Mouse (Mus musculus) midbrain, embryonic 12.5 days (tissue): ENCODE measurements around the gene Olfr1336. TPM values are rescaled to one million over a fixed set of nuclear protein-coding genes. Genes with fewer than 3 reads are reported as not detected.

Source experiments
- ATAC-seq: fragments of 200-750 bp; cut with Nextera tagmentation; 2 replicates; pipeline ENCODE4 v1.8.0; 2017; ENCODE audit warnings: low read depth, moderate TSS enrichment, moderate library complexity; ENCODE audit not compliant: low FRiP score
- H3K27ac ChIP-seq: fragments of 300-500 bp; sonication (generic); replicated peaks from 2 replicates; pipeline ENCODE4 v1.5.1; 2016; ENCODE audit warnings: mild to moderate bottlenecking
- H3K27me3 ChIP-seq: fragments of 300-500 bp; sonication (generic); 2 replicates; pipeline ENCODE4 v1.6.1; 2016; ENCODE audit warnings: mild to moderate bottlenecking
- H3K36me3 ChIP-seq: fragments of 300-500 bp; sonication (generic); 2 replicates; pipeline ENCODE4 v1.6.1; 2016
- H3K4me1 ChIP-seq: fragments of 300-500 bp; sonication (generic); 2 replicates; pipeline ENCODE4 v1.6.1; 2016
- H3K4me2 ChIP-seq: fragments of 300-500 bp; sonication (generic); replicated peaks from 2 replicates; pipeline ENCODE4 v1.6.1; 2016; ENCODE audit warnings: mild to moderate bottlenecking, moderate library complexity
- H3K4me3 ChIP-seq: fragments of 300-500 bp; sonication (generic); 2 replicates; pipeline ENCODE4 v1.5.1; 2016; ENCODE audit warnings: mild to moderate bottlenecking
- H3K9ac ChIP-seq: fragments of 300-500 bp; sonication (generic); replicated peaks from 2 replicates; pipeline ENCODE4 v1.6.1; 2016; ENCODE audit warnings: mild to moderate bottlenecking, moderate library complexity
- H3K9me3 ChIP-seq: fragments of 300-500 bp; sonication (generic); 2 replicates; pipeline ENCODE4 v1.6.1; 2016; ENCODE audit warnings: mild to moderate bottlenecking
- WGBS: fragments of 180-500 bp; shearing (Covaris S2); methylation state at CpG from one replicate; pipeline ENCODE4 v1.1.7; 2016; 5-methylcytosine and 5-hydroxymethylcytosine counted together
- polyA plus RNA-seq: library from polyadenylated mRNA; unstranded; fragments of >200 nt; fragmentation: Nextera tagmentation; extraction: Ambion mirVana; gene quantifications from 2 replicates; pipeline ENCODE4 v1.2.1, GENCODE M21; 2016

Gene Olfr1336
- not detected in 2 replicates for polyA plus RNA-seq

GRCm38 (mm10) chr7:6455868-6456267 is at the start of gene Olfr1336:
TSS of gene Olfr1336 (plus strand) at chr7:6456168.
- Histone ChIP-seq H3K27ac (no peak within 1 kb of the TSS), H3K4me2 (no peak within 1 kb of the TSS), H3K27me3 (no peaks in the 10 kb centered on the region), H3K4me1 (no peaks in the 10 kb centered on the region), H3K36me3 (no peaks in the 10 kb centered on the region), H3K9ac (no peak within 1 kb of the TSS), H3K4me3 (no peak within 1 kb of the TSS), H3K9me3 (0 out of 2 replicates have a peak, but pooled peaks cover 2% of the 10 kb centered on the region)
- ATAC-seq = no peak

GRCm38 (mm10) chr7:6410043-6410442 is 45.9 kb upstream of the Olfr1336 start, which contains the start of gene Gm20715:
TSS of gene Gm20715 (plus strand) at chr7:6410277.
- Histone ChIP-seq H3K4me1 (peaks cover under 1% of the 10 kb centered on the region; the same call in 1 of the 2 replicates), H3K4me2 (no peak within 1 kb of the TSS), H3K4me3 (no peak within 1 kb of the TSS), H3K36me3 (no peaks in the 10 kb centered on the region), H3K27me3 (peaks cover 2% of the 10 kb centered on the region; the same call in 1 of the 2 replicates), H3K9ac (no peak within 1 kb of the TSS), H3K27ac (no peak within 1 kb of the TSS), H3K9me3 (no peaks in the 10 kb centered on the region)
- 2% methylated on average over 17 of the region's 17 CpGs for WGBS
- ATAC-seq = peak; percentile 80

DNA sequence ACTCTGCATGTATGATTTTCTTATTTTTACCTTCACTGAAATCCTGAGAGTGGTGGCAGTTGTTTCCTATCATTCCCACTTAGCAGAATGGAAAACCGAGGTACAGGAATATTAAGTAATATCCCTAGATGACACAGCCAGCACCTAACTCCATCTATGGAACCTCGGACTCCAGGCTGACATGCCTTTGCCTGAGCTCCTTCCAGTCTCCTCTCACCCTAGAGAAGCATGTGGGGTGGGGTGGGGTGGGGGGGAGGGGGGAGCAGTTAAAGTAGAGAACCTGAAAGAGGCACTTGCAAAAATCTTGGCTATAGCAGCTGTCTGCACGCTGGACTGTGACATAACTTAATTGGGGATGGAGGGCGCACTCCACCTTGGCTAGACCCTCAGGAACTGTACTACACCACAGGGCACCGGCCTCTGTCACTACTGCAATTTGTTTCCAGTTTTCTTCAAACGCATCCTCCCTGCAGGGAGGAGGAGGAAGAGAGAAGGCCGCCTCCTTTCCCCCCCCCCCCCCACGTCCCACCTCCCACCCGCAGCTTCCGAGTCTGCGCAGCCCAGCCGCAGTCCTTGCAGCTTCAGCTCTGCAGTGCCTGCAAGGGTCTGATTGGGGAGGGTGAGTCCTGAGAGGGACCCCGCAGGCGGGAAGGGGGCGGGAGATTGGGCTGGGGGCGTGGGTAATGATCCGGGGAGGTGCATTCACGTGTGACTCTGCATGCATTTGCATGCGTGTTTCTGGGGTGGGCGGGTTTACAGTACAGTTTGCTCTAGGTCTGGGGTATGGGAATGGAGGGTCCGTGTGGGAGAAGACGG is 41.1 kb upstream of the Olfr1336 start:
- peak; percentile 78 for ATAC-seq
- Histone ChIP-seq H3K4me2 (peak overlapping the region; percentile 50), H3K9me3 (no peaks in the 10 kb centered on the region), H3K4me3 (peak overlapping the region; percentile 35), H3K27me3 (peaks cover 8% of the 10 kb centered on the region; the same call in 1 of the 2 replicates), H3K27ac (no peak overlapping the region), H3K9ac (peak overlapping the region; percentile 37; the same call in 1 of the 2 replicates), H3K4me1 (peaks cover 3% of the 10 kb centered on the region; the same call in 1 of the 2 replicates), H3K36me3 (no peaks in the 10 kb centered on the region)
- WGBS = 9% methylated on average over 17 of the region's 22 CpGs

DNA sequence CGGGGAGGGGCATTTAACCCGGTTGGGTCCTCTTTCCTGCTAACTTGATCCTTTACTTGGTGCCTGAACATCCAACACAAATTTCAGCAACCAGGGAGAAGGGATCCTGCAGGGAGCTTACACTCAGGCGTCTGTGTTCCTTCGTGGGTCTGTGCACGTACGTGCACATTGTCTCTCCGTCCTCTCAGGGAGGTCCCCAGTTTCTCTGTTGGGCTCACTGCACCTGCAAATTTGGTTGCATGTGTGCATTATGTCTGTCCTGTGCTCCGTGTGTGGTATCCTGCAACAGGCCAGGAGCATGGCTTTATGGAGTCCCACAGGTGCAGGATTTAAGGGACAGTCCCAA is 40.6 kb upstream of the Olfr1336 start:
- 20% methylated on average over 8 of the region's 8 CpGs for WGBS
- H3K27ac ChIP-seq = no peak overlapping the region
- peak overlapping the region; percentile 50 for H3K4me2 ChIP-seq
- no peak overlapping the region for H3K9ac ChIP-seq
- H3K9me3 ChIP-seq = no peaks in the 10 kb centered on the region
- peaks cover 3% of the 10 kb centered on the region; the same call in 1 of the 2 replicates for H3K4me1 ChIP-seq
- H3K36me3 ChIP-seq = no peaks in the 10 kb centered on the region
- ATAC-seq = peak; percentile 41; the same call in 1 of the 2 replicates
- H3K4me3 ChIP-seq = peak overlapping the region; percentile 35
- H3K27me3 ChIP-seq = peaks cover 8% of the 10 kb centered on the region; the same call in 1 of the 2 replicates

DNA sequence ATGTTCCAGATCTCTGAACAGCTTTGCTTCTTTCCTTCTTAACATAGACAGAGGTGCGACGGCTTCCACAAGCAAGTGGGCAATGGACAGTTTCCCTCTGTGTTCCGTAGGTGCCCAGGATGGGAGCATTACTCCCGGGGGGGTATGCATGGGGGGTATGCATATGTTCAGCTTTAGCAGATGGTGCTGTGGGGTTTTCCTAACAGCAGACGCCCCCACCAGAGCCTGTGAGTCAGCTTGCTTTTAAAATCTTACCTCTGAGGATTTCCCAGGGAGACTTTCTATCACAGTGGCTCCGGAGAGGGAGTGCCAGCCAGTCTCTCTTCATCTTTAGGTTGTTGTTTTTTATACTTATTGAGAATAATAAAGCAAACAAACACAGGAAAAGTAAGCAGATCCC is 36.1 kb upstream of the Olfr1336 start:
- Histone ChIP-seq H3K27ac (no peak overlapping the region), H3K9me3 (no peaks in the 10 kb centered on the region), H3K27me3 (peaks cover 8% of the 10 kb centered on the region; the same call in 1 of the 2 replicates), H3K9ac (no peak overlapping the region), H3K4me2 (no peak overlapping the region), H3K36me3 (no peaks in the 10 kb centered on the region), H3K4me3 (no peak overlapping the region), H3K4me1 (0 out of 2 replicates have a peak, but pooled peaks cover 3% of the 10 kb centered on the region)
- WGBS = 83% methylated on average over 6 of the region's 6 CpGs
- ATAC-seq = no peak

DNA sequence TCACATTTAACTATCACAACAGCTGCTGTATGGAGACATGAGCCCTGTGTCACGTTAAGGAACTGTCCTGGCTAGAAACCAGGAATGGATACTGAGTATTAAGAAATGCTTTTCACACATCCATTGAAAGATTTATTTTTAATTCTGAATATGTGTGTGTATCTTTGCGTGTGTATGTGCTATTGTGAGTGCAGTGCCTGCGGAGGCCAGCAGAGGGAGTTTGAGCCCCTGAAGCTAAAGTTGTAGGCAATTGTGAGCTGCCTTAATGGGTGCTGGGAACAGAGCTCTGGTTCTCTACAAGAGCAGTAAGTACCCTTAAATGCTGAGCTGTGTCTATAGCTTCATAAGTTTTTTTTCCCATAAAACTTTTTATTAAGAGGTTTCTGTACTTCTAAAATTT is 26.6 kb upstream of the Olfr1336 start:
- Histone ChIP-seq H3K27ac (no peak overlapping the region), H3K36me3 (no peaks in the 10 kb centered on the region), H3K4me2 (no peak overlapping the region), H3K9ac (no peak overlapping the region), H3K9me3 (peaks cover 5% of the 10 kb centered on the region; the same call in 1 of the 2 replicates), H3K4me3 (no peak overlapping the region), H3K4me1 (no peaks in the 10 kb centered on the region), H3K27me3 (no peaks in the 10 kb centered on the region)
- 85% methylated on average over 3 of the region's 3 CpGs for WGBS
- no peak for ATAC-seq

DNA sequence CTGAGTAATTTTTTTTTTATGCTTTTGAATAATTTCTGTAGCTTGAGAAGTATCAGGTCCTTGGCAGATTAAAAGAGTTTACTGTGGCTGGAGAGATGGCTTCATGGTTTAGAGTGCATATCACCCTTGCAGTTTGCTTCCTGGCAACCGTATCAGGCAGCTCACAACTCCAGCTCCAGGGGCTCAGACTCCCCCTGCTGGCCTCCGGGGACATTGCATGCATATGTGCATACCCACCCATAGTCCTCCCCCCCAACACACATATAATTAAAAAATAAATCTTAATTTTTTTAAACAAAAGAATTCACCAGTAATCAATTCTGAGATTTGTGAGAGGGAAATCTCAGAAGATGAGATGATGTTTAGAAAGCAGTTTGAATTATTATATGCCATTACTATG is 25.6 kb upstream of the Olfr1336 start:
- no peaks in the 10 kb centered on the region for H3K27me3 ChIP-seq
- 44% methylated on average over 2 of the region's 2 CpGs for WGBS
- no peak overlapping the region for H3K4me3 ChIP-seq
- H3K36me3 ChIP-seq = no peaks in the 10 kb centered on the region
- H3K4me2 ChIP-seq = no peak overlapping the region
- peaks cover 5% of the 10 kb centered on the region; the same call in 1 of the 2 replicates for H3K9me3 ChIP-seq
- H3K27ac ChIP-seq = no peak overlapping the region
- H3K9ac ChIP-seq = no peak overlapping the region
- ATAC-seq = no peak
- H3K4me1 ChIP-seq = peaks cover 5% of the 10 kb centered on the region

GRCm38 (mm10) chr7:6438388-6438787 is 17.6 kb upstream of the Olfr1336 start, which contains the start of gene Olfr1344:
TSS of gene Olfr1344 (plus strand) at chr7:6438688.
- H3K9ac ChIP-seq = no peak within 1 kb of the TSS
- WGBS = 91% methylated on average over 3 of the region's 3 CpGs

DNA sequence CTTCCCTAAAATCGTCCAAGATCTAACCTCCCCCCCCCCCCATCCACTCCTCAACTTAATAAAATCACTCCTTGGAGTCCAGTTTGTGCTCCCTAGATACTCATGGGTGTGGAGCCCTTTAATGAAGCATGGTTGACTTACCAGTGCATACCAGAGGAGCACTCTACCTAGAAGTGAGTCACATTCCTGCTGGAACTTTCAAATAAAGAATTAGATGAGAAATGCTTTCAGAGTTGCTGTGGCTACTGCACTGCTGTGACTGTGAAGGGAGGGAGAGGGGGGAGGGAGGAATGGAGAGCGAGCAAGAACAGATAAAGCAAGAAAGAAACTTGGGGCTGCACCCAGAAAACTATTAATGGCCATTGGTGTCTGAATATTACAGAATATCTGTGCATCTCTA is 14.8 kb upstream of the Olfr1336 start:
- no peak for ATAC-seq

More at GRCm38 (mm10) chr7:6438388-6438787, 17.6 kb upstream of the Olfr1336 start, which contains the start of gene Olfr1344:
- Histone ChIP-seq H3K36me3 (no peaks in the 10 kb centered on the region), H3K4me3 (no peak within 1 kb of the TSS), H3K27me3 (no peaks in the 10 kb centered on the region), H3K9me3 (no peaks in the 10 kb centered on the region), H3K27ac (no peak within 1 kb of the TSS), H3K4me1 (peaks cover 11% of the 10 kb centered on the region), H3K4me2 (no peak within 1 kb of the TSS)
- ATAC-seq = no peak

GRCm38 (mm10) chr7:6447771-6448170 is 8.2 kb upstream of the Olfr1336 start:
- H3K9me3 ChIP-seq = no peaks in the 10 kb centered on the region
- no peak overlapping the region for H3K4me2 ChIP-seq
- no peaks in the 10 kb centered on the region for H3K4me1 ChIP-seq
- WGBS = 84% methylated on average over 5 of the region's 5 CpGs
- no peaks in the 10 kb centered on the region for H3K36me3 ChIP-seq
- H3K27me3 ChIP-seq = no peaks in the 10 kb centered on the region
- H3K4me3 ChIP-seq = no peak overlapping the region
- no peak overlapping the region for H3K9ac ChIP-seq
- no peak overlapping the region for H3K27ac ChIP-seq
- ATAC-seq = no peak

More for the DNA sequence above, 14.8 kb upstream of the Olfr1336 start:
- H3K4me3 ChIP-seq = no peak overlapping the region
- WGBS = 66% methylated on average over 2 of the region's 2 CpGs
- no peaks in the 10 kb centered on the region for H3K4me1 ChIP-seq
- no peak overlapping the region for H3K27ac ChIP-seq
- H3K4me2 ChIP-seq = no peak overlapping the region
- H3K9me3 ChIP-seq = no peaks in the 10 kb centered on the region
- H3K36me3 ChIP-seq = no peaks in the 10 kb centered on the region
- no peak overlapping the region for H3K9ac ChIP-seq
- no peaks in the 10 kb centered on the region for H3K27me3 ChIP-seq

DNA sequence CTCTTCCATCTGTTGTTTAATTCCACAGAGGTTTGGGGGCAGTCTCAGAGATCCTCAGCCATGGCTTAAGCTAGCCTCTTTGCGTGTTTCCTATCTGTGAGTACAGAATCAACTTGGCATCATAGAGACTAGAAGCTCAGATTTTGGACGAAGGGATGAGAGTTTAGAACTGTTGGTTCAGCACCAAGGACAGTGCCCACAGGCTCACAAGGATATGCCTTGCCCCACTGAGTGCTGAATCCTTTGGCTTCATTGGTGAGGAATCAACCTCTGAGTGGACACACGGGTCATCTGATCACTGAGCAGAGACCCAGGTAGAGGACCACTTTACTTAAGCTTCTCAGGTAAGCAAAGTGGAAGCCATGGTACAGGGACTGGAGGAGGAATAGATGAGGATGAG is 431 bp downstream of the Olfr1336 start:
- WGBS = 47% methylated on average over 3 of the region's 3 CpGs
- Histone ChIP-seq H3K9me3 (0 out of 2 replicates have a peak, but pooled peaks cover 2% of the 10 kb centered on the region), H3K4me3 (no peak overlapping the region), H3K27me3 (no peaks in the 10 kb centered on the region), H3K9ac (no peak overlapping the region), H3K36me3 (no peaks in the 10 kb centered on the region), H3K4me1 (no peaks in the 10 kb centered on the region), H3K27ac (no peak overlapping the region), H3K4me2 (no peak overlapping the region)
- ATAC-seq = no peak

GRCm38 (mm10) chr7:6466951-6467350 is 11.0 kb downstream of the Olfr1336 start, which contains the start of gene Olfr1346:
TSS of gene Olfr1346 (plus strand) at chr7:6467101.
- H3K4me3 ChIP-seq = no peak within 1 kb of the TSS
- ATAC-seq = no peak

More at GRCm38 (mm10) chr7:6466951-6467350, 11.0 kb downstream of the Olfr1336 start, which contains the start of gene Olfr1346:
- no peak within 1 kb of the TSS for H3K9ac ChIP-seq
- no peaks in the 10 kb centered on the region for H3K4me1 ChIP-seq
- no peak within 1 kb of the TSS for H3K27ac ChIP-seq
- H3K4me2 ChIP-seq = no peak within 1 kb of the TSS
- H3K36me3 ChIP-seq = no peaks in the 10 kb centered on the region
- no peaks in the 10 kb centered on the region for H3K9me3 ChIP-seq
- no peaks in the 10 kb centered on the region for H3K27me3 ChIP-seq
